Mouse (Mus musculus) spleen, adult 2 months (tissue): ENCODE data around the gene Tspan13. TPM values are rescaled to one million over a fixed set of nuclear protein-coding genes. Genes with fewer than 3 reads are reported as not detected.

Experiments
- DNase-seq, 2 experiments: peaks; one replicate each; pipeline versions ENCODE4 v3.0.0 to v3.0.0-alpha.2; 2012 to 2021; ENCODE audit warnings: low spot score in 2 of 2, low read depth in 1 of 2
- H3K27ac ChIP-seq: fragments of 200-500 bp; 2 replicates; pipeline ENCODE4 v1.5.1; 2012; ENCODE audit warnings: low read length, inconsistent platforms; ENCODE audit not compliant: insufficient read depth
- H3K27me3 ChIP-seq: fragments of 200-500 bp; 2 replicates; pipeline ENCODE4 v1.6.1; 2012; ENCODE audit warnings: mild to moderate bottlenecking, moderate library complexity, low read length, inconsistent platforms; ENCODE audit not compliant: control insufficient read depth, insufficient read depth
- H3K36me3 ChIP-seq: fragments of 200-500 bp; 2 replicates; pipeline ENCODE4 v1.6.1; 2012; ENCODE audit warnings: mild to moderate bottlenecking, low read length, inconsistent platforms; ENCODE audit not compliant: control insufficient read depth, insufficient read depth
- H3K4me1 ChIP-seq: fragments of 200-500 bp; 2 replicates; pipeline ENCODE4 v1.6.1; 2011; ENCODE audit warnings: inconsistent platforms; ENCODE audit not compliant: control insufficient read depth, insufficient read depth, insufficient read length
- H3K4me3 ChIP-seq: fragments of 200-500 bp; 2 replicates; pipeline ENCODE4 v1.5.1; 2011; ENCODE audit warnings: mild to moderate bottlenecking, inconsistent platforms; ENCODE audit not compliant: insufficient read depth, insufficient read length; ENCODE audit errors: extremely low read depth
- CTCF ChIP-seq: fragments of 200-500 bp; IDR thresholded peaks from 2 replicates; pipeline ENCODE4 v1.5.1; 2011; ENCODE audit warnings: mild to moderate bottlenecking, inconsistent platforms; ENCODE audit not compliant: insufficient read depth, insufficient read length, insufficient replicate concordance; ENCODE audit errors: extremely low read depth
- POLR2A ChIP-seq: fragments of 200-500 bp; IDR thresholded peaks from 2 replicates; pipeline ENCODE4 v1.6.1; 2011; ENCODE audit warnings: low read depth, low read length, inconsistent platforms
- WGBS: fragments of 180-500 bp; shearing (Covaris S2); methylation state at CpG from one replicate; pipeline ENCODE4 v1.1.7; 2018; 5-methylcytosine and 5-hydroxymethylcytosine counted together
- polyA plus RNA-seq: library from polyadenylated mRNA; depleted of rRNA; stranded (reverse); fragments of >200 nt; gene quantifications from 2 replicates; pipeline ENCODE4 v1.2.3, GENCODE M21; 2012

Gene Tspan13
- polyA plus RNA-seq, 1 experiment: 298 TPM

DNA sequence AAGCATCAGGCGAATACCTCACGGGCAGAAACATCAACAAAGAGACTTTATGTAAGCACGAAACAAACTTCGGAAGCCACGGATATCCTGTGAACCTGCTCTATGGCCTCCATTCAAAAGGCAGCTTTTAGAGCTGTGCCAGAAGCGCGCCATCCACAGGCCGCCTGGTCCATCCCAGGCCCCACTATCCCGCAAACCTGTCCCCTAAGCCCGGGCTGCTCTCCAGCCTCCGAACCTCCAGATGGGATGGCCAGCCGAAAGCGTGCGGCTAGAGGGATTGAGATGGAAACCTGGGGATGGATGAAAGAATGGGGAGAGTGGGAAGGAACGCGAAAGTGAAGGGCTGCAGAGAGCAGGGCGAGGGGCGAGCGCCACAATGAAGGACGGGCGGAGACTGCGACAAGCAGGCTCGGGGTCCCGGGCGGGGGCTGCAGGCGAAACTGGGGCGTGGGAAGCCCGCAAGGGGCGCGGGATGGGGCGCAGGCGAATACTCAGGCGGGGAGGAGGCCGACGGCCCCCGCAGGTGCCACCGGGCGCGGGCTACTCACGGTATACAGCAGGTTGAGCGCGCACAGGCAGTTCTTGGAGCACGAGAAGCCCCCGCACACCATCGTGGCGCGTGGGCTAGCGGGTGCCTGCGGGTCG is 475 bp downstream of the Tspan13 start:
- Histone ChIP-seq H3K4me3 (peak overlapping the region; percentile 97), H3K4me1 (peaks cover 5% of the 10 kb centered on the region), H3K27ac (peak overlapping the region; percentile 94), H3K27me3 (no peaks in the 10 kb centered on the region), H3K36me3 (no peaks in the 10 kb centered on the region)
- no peak for TF ChIP-seq CTCF
- TF ChIP-seq POLR2A: no peak
- peak in 1 of 2 experiments; percentile 53 for DNase-seq
- under 1% methylated on average over 48 of the region's 50 CpGs for WGBS

DNA sequence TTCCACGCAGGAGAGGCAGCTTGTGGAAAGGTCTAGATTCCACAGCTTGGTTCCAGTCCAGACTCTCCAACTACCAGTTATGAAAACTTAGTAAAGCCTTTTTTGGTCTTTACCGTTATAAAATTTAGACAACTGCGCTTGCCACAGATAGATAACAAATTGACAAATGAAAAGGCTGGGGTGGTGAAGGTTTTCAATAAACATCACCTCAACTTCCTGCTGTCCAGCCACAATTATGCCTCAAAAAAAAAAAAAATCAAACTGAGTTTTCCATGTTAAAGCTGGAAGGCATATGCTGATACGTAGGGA is 1.1 kb downstream of the Tspan13 start:
- no peak for DNase-seq
- H3K27me3 ChIP-seq: no peaks in the 10 kb centered on the region
- H3K27ac ChIP-seq: peak overlapping the region; percentile 72
- no peaks in the 10 kb centered on the region for H3K36me3 ChIP-seq
- TF ChIP-seq CTCF (no peak), POLR2A (no peak)
- H3K4me1 ChIP-seq: peaks cover 9% of the 10 kb centered on the region
- 9% methylated on average over 4 of the region's 4 CpGs for WGBS
- H3K4me3 ChIP-seq: peak overlapping the region; percentile 97

DNA sequence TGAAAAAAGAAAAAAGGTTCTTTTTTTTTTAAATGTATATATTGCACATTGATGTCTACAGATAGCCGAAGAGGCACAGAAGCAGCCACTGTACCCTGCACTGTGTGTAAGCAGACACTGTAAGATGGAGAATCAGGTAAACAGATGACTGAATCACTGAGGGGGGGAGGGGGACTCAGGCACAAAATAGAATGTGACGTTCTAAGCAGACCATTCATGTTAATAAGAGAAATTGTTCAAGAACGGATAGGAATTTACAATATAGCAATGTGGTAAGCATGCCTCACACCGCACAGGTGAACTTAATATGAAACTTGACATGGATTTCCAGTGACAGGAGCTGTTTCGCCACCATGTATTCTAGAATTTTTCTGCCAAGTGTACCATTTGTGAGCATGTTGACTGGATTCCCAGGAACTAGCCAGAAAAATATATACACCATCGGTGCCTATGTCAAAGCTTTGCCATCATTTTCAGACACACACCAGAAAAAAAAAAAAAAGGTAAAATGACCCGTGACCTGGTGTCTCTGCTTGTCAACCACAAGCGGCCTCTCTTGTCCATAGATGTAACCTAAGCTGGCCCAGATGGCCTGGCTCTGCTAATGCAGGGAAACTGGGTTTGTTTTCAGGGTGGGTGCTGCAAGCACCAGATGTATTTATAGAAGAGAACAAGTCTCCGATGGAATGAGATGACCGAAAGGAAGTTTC is 1.6 kb downstream of the Tspan13 start:
- no peak for DNase-seq
- H3K4me3 ChIP-seq: peak overlapping the region; percentile 97
- no peaks in the 10 kb centered on the region for H3K36me3 ChIP-seq
- peak overlapping the region; percentile 72 for H3K27ac ChIP-seq
- H3K27me3 ChIP-seq: no peaks in the 10 kb centered on the region
- no peak for TF ChIP-seq POLR2A
- no peak for TF ChIP-seq CTCF
- H3K4me1 ChIP-seq: peaks cover 13% of the 10 kb centered on the region
- 32% methylated on average over 10 of the region's 10 CpGs for WGBS

DNA sequence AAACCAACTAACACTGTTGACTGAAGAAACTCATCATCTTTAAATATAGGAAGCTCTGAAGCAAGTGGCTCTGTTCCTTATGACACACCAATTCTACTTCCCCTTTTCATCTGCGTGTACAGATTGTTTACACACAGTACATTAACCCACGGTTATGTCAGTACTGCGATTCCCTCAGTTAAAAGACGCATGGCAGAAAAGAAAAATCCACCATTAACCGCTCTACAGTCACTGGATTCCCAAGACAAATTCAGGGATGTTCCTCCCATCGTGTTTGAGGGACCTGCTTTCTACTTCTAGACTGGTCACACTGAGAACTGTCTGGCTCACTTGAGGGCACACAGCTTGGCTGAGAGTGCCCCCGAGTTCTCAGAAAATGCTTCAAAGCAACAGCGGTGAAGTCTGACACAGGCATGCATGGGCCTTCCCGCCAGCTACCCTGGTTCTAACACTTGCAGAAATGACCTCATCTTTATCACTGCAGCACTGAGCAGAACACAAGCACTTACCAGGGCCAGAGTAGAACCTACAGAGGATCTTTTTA is 2.7 kb downstream of the Tspan13 start:
- peak; percentile 45 to 72 for DNase-seq
- no peak; the same call in 1 of the 2 replicates for TF ChIP-seq POLR2A
- no peak for TF ChIP-seq CTCF
- Histone ChIP-seq H3K36me3 (no peaks in the 10 kb centered on the region), H3K4me1 (peaks cover 13% of the 10 kb centered on the region), H3K4me3 (peak overlapping the region; percentile 40; the same call in 1 of the 2 replicates), H3K27me3 (no peaks in the 10 kb centered on the region), H3K27ac (peak overlapping the region; percentile 91)
- 7% methylated on average over 9 of the region's 9 CpGs for WGBS

DNA sequence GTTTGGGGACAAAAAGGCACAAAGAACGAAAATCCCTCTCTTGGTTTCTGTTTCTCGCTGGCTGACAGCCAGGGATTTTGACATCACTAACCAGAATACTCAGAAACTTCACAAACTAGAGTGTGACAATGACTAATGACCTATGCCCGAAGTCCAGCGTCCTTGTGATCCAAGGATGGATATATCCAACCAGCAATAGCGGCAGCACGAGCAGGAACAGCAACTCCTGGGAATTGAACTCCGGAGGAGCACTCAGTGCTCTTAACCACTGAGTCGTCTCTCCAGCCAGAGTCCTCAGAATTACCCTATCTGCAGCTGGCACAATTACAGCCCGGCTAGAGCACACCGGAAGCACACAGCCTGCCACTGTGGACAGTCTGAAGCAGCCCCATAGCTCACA is 5.5 kb downstream of the Tspan13 start:
- H3K27ac ChIP-seq: peak overlapping the region; percentile 70
- H3K4me3 ChIP-seq: peak overlapping the region; percentile 33; the same call in 1 of the 2 replicates
- H3K4me1 ChIP-seq: peaks cover 17% of the 10 kb centered on the region
- 17% methylated on average over 10 of the region's 10 CpGs for WGBS
- DNase-seq: no peak
- no peaks in the 10 kb centered on the region for H3K36me3 ChIP-seq
- H3K27me3 ChIP-seq: no peaks in the 10 kb centered on the region
- TF ChIP-seq CTCF (peak; percentile 5; the same call in 1 of the 2 replicates), POLR2A (no peak)

DNA sequence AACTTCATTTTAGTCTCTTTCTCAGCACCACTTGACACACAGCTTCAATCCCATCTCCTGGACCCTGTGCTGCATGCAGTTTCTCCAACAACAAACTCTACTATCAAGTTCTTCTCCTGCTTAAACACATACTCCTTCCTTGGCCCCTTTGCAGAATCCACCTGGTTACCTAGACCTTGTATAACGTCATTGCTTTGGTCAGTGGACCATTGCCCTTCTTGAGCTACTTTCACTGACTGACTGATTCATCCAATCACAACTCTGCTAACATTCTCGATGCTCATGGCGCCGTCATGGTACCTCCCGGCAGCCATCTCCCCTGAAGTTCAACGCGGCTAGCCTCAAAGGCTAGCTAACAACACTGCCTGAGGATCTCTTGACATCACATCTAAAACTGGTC is 6.2 kb downstream of the Tspan13 start:
- Histone ChIP-seq H3K4me1 (peaks cover 16% of the 10 kb centered on the region), H3K36me3 (no peaks in the 10 kb centered on the region)
- WGBS: 91% methylated on average over 7 of the region's 7 CpGs

More for the DNA sequence above, 6.2 kb downstream of the Tspan13 start:
- no peaks in the 10 kb centered on the region for H3K27me3 ChIP-seq
- no peak for TF ChIP-seq POLR2A
- no peak for TF ChIP-seq CTCF
- H3K4me3 ChIP-seq: no peak overlapping the region
- peak overlapping the region; percentile 70; the same call in 1 of the 2 replicates for H3K27ac ChIP-seq
- DNase-seq: no peak
